Mouse (Mus musculus): ENCODE measurements around the gene Tanc1. TPM values are rescaled to one million over a fixed set of nuclear protein-coding genes. Genes with fewer than 3 reads are reported as not detected.

Tanc1 gene
- polyA plus RNA-seq, 1 experiment from 2014 or later = 45.2 TPM

- ATAC-seq (ENCODE audit: low FRiP score, low read depth) = no peak
- Histone ChIP-seq H3K9ac (no peak overlapping the region), H3K4me2 (replicated peaks) (no peak overlapping the region), H3K4me1 (peaks cover 51% of the 10 kb centered on the region), H3K9me3 (no peaks in the 10 kb centered on the region), H3K36me3 (peaks cover 15% of the 10 kb centered on the region), H3K27ac (no peak overlapping the region), H3K27me3 (no peaks in the 10 kb centered on the region; the same call in 1 of the 2 replicates), H3K4me3 (no peak overlapping the region)
- 65% methylated on average over 6 of the region's 6 CpGs for WGBS
These were observed 145.2 kb downstream of the Tanc1 start for GRCm38 (mm10) chr2:59757015-59757414.

- H3K4me2 ChIP-seq (replicated peaks) = no peak overlapping the region
- no peak for ATAC-seq (ENCODE audit: low FRiP score, low read depth)
- no peak overlapping the region for H3K9ac ChIP-seq
- no peak overlapping the region for H3K27ac ChIP-seq
- no peak overlapping the region for H3K4me3 ChIP-seq
- 35% methylated on average over 9 of the region's 9 CpGs for WGBS
- no peaks in the 10 kb centered on the region; the same call in 1 of the 2 replicates for H3K27me3 ChIP-seq
- H3K4me1 ChIP-seq = peaks cover 47% of the 10 kb centered on the region
- peaks cover 13% of the 10 kb centered on the region for H3K36me3 ChIP-seq
- no peaks in the 10 kb centered on the region for H3K9me3 ChIP-seq
These were observed 146.5 kb downstream of the Tanc1 start for GRCm38 (mm10) chr2:59758139-59758918.

DNA sequence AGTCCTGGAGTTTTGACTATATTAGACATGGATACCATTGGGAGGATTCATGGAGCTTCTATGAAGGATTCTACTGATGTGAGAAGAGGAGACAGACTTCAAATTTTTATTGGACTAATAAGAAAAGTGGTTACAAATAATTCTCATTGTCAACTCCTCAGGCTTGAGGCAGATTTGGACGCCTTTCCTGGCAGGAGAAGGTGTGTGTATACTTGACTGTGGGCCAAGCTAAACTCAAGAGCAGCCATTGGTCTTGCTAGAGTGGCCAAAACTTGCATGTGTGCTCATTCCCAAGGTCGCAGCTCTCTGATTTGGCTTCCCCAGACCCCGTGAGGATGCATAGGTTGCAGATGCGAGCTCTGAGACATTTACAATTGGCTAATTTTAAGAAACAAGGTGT lies 148.9 kb downstream of the Tanc1 start:
- 80% methylated on average over 4 of the region's 4 CpGs for WGBS
- peaks cover 17% of the 10 kb centered on the region for H3K36me3 ChIP-seq
- ATAC-seq (ENCODE audit: low FRiP score, low read depth) = no peak
- H3K27ac ChIP-seq = no peak overlapping the region
- H3K27me3 ChIP-seq = no peaks in the 10 kb centered on the region
- no peak overlapping the region for H3K4me3 ChIP-seq
- H3K9me3 ChIP-seq = no peaks in the 10 kb centered on the region; the same call in 1 of the 2 replicates
- H3K9ac ChIP-seq = no peak overlapping the region
- H3K4me2 ChIP-seq (replicated peaks) = no peak overlapping the region
- peaks cover 29% of the 10 kb centered on the region for H3K4me1 ChIP-seq

DNA sequence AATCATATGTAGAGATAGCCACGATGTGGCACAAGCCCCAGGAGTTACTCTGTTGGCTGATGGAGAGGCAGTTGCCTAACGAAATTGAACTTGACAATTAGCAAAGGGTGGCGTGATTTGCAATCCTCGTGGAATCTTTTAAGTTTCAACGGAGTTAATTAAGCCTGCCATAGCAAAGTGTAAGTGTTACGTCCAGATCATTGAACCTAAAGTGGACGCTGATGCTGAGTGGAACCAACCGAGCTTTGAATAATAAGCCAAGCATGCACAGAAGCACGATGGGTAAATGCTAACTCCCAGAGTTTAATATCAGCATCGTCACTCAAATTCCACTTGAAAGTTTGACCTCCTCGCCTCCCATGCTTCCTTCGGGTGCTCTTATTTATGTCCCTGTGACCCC lies 149.3 kb downstream of the Tanc1 start:
- H3K4me1 ChIP-seq = peaks cover 24% of the 10 kb centered on the region
- 77% methylated on average over 12 of the region's 12 CpGs for WGBS

GRCm38 (mm10) chr2:59762277-59762676 lies 150.4 kb downstream of the Tanc1 start:
- Histone ChIP-seq H3K36me3 (peaks cover 17% of the 10 kb centered on the region), H3K9me3 (no peaks in the 10 kb centered on the region; the same call in 1 of the 2 replicates)
- ATAC-seq (ENCODE audit: low FRiP score, low read depth) = no peak

More for the DNA sequence above, 149.3 kb downstream of the Tanc1 start:
- H3K4me3 ChIP-seq = no peak overlapping the region
- peaks cover 17% of the 10 kb centered on the region for H3K36me3 ChIP-seq
- no peak overlapping the region for H3K9ac ChIP-seq
- no peak for ATAC-seq (ENCODE audit: low FRiP score, low read depth)
- no peak overlapping the region for H3K27ac ChIP-seq
- H3K4me2 ChIP-seq (replicated peaks) = no peak overlapping the region
- H3K27me3 ChIP-seq = no peaks in the 10 kb centered on the region
- H3K9me3 ChIP-seq = no peaks in the 10 kb centered on the region; the same call in 1 of the 2 replicates

DNA sequence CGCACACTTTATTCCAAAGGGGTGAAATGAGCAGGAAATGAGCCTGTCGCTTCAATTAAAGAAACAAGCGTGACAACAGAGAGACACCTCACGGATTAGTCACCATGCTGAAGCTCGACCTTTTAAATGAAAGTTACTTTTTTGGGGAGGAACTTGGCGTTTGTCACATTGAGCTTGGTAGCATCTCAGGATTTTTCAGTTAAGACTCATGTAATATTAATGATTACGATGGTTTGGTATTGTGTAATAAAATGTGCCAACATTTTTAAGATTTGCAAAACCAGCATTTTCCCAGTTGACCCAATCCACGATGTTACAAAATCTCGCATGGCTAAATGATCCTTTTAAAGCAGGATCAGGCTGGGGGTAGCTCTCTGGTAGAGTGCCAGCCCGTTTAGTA lies 153.8 kb downstream of the Tanc1 start:
- 56% methylated on average over 10 of the region's 10 CpGs for WGBS
- Histone ChIP-seq H3K9ac (no peak overlapping the region), H3K27me3 (no peaks in the 10 kb centered on the region), H3K4me2 (replicated peaks) (no peak overlapping the region), H3K9me3 (no peaks in the 10 kb centered on the region; the same call in 1 of the 2 replicates), H3K27ac (no peak overlapping the region), H3K4me3 (no peak overlapping the region), H3K4me1 (peaks cover 33% of the 10 kb centered on the region), H3K36me3 (peaks cover 4% of the 10 kb centered on the region; the same call in 1 of the 2 replicates)
- no peak for ATAC-seq (ENCODE audit: low FRiP score, low read depth)

More at GRCm38 (mm10) chr2:59762277-59762676, 150.4 kb downstream of the Tanc1 start:
- H3K4me1 ChIP-seq = peaks cover 15% of the 10 kb centered on the region
- no peak overlapping the region for H3K4me3 ChIP-seq
- H3K9ac ChIP-seq = no peak overlapping the region
- 92% methylated on average over 5 of the region's 5 CpGs for WGBS
- H3K27ac ChIP-seq = no peak overlapping the region
- no peak overlapping the region for H3K4me2 ChIP-seq (replicated peaks)
- H3K27me3 ChIP-seq = no peaks in the 10 kb centered on the region

DNA sequence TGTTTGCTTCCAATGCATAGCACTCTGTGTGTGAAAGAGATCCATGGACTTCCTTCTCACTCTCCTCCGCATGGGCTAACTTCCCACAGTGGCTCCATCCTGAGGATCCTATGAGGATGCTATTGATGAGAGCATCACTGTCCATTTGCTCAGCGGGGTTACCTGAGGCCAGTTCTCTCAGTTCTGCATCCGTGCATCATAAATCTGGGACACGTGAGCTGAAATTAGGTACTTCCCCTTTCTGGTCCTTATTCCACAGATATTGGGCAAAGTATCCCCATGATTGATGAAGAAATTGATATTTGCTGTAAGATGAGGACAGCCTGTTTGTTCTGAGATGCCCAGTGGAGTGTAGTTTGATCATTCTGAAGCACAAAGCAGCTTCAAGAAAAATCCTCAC lies 156.1 kb downstream of the Tanc1 start:
- no peak overlapping the region for H3K9ac ChIP-seq
- H3K27ac ChIP-seq = no peak overlapping the region
- peaks cover 4% of the 10 kb centered on the region; the same call in 1 of the 2 replicates for H3K36me3 ChIP-seq
- no peaks in the 10 kb centered on the region; the same call in 1 of the 2 replicates for H3K9me3 ChIP-seq
- 86% methylated on average over 4 of the region's 4 CpGs for WGBS
- H3K4me2 ChIP-seq (replicated peaks) = no peak overlapping the region
- no peaks in the 10 kb centered on the region for H3K27me3 ChIP-seq
- H3K4me3 ChIP-seq = no peak overlapping the region
- H3K4me1 ChIP-seq = peaks cover 55% of the 10 kb centered on the region
- ATAC-seq (ENCODE audit: low FRiP score, low read depth) = no peak

DNA sequence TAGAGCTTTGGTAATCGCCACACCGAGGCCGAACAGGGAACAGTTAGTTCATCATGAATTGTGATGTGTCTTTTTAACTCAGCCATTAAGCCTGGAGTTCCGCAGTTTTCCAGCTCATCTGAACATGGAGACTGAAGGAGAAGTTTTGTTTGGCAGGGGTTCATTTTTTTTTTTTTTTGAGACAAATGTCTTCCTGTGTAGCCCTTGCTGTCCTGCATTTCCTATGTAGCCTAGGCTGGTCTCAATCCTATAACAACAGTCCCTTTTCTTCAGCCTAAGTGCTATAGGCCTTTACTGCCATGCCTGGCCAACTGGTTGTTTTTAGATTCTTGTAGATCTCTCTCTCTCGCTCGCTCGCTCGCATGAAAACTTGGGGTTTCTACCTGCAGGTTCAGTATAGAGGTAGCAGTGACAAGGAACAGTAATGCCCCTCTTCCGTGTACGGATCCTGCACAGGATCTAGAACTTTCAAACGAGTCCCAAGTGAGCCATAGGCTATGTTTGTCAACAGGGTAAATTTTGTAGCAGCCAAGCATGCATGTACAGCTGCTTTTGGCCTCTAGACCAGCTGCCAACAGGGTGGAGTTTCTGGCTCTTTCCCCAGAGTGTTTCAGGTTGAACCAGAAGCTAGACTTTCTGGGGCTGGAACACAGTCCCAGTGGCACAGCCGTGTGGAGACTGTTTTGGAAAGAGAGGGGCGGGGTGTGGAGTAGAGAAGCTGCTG lies 157.0 kb downstream of the Tanc1 start:
- H3K27ac ChIP-seq = no peak overlapping the region
- WGBS = 69% methylated on average over 13 of the region's 13 CpGs

DNA sequence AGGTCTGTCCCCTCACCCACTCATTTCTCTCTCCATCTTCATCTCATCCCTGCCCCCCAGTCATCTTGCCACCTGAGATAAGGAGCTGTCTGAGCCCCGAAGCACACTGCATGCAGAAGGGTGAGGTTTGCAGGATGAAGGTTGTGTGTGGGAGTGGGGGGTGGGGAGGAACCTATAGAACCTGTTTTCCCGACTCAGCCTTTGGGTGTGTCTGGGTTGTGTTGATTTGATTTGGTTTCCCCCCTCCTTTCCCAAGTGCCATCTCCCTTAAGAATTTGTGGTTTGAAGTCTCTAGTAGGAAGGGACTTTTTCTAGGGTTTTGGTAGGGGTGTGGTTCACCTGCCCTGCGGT lies 157.5 kb downstream of the Tanc1 start:
- Histone ChIP-seq H3K27me3 (no peaks in the 10 kb centered on the region), H3K27ac (no peak overlapping the region), H3K9ac (no peak overlapping the region), H3K9me3 (no peaks in the 10 kb centered on the region; the same call in 1 of the 2 replicates), H3K36me3 (peaks cover 11% of the 10 kb centered on the region; the same call in 1 of the 2 replicates), H3K4me3 (no peak overlapping the region), H3K4me2 (replicated peaks) (no peak overlapping the region), H3K4me1 (peaks cover 62% of the 10 kb centered on the region)
- 77% methylated on average over 3 of the region's 3 CpGs for WGBS
- ATAC-seq (ENCODE audit: low FRiP score, low read depth) = no peak

More for the DNA sequence above, 157.0 kb downstream of the Tanc1 start:
- peaks cover 62% of the 10 kb centered on the region for H3K4me1 ChIP-seq
- no peaks in the 10 kb centered on the region; the same call in 1 of the 2 replicates for H3K9me3 ChIP-seq
- peaks cover 6% of the 10 kb centered on the region; the same call in 1 of the 2 replicates for H3K36me3 ChIP-seq
- no peaks in the 10 kb centered on the region for H3K27me3 ChIP-seq
- H3K4me3 ChIP-seq = no peak overlapping the region
- H3K9ac ChIP-seq = no peak overlapping the region
- H3K4me2 ChIP-seq (replicated peaks) = no peak overlapping the region
- ATAC-seq (ENCODE audit: low FRiP score, low read depth) = no peak

DNA sequence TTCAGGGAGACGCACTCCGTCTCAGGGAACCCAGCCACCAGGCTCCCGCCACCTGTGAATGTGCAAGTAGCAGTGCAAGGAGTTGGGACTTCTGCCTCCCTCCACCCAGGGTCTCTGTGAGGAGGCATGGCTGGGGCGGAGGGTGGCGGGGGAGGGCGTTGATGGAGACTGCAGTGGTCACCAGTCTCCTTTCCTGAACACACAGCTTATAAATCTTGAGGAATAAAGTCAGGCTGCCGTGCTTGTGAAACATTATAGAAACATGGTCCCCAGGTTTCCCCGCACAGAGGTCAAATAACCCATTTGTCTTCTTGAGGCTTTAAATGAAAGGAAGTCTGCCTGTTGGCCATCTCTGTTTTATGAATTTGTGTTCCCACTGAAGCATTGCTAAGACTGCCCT lies 159.9 kb downstream of the Tanc1 start:
- ATAC-seq (ENCODE audit: low FRiP score, low read depth) = no peak
- WGBS = 22% methylated on average over 8 of the region's 8 CpGs
- H3K27ac ChIP-seq = peak overlapping the region; percentile 67; the same call in 1 of the 2 replicates
- no peaks in the 10 kb centered on the region for H3K27me3 ChIP-seq
- peaks cover 68% of the 10 kb centered on the region for H3K4me1 ChIP-seq
- peak overlapping the region; percentile 50; the same call in 1 of the 2 replicates for H3K9ac ChIP-seq
- no peaks in the 10 kb centered on the region for H3K9me3 ChIP-seq
- no peak overlapping the region for H3K4me3 ChIP-seq
- H3K36me3 ChIP-seq = peaks cover 10% of the 10 kb centered on the region; the same call in 1 of the 2 replicates
- peak overlapping the region; percentile 48 for H3K4me2 ChIP-seq (replicated peaks)

- WGBS = 18% methylated on average over 12 of the region's 12 CpGs
- peak overlapping the region; percentile 48 for H3K4me2 ChIP-seq (replicated peaks)
- no peak overlapping the region for H3K4me3 ChIP-seq
- peak; percentile 85 for ATAC-seq (ENCODE audit: low FRiP score, low read depth)
- no peaks in the 10 kb centered on the region for H3K9me3 ChIP-seq
- peaks cover 69% of the 10 kb centered on the region for H3K4me1 ChIP-seq
- no peaks in the 10 kb centered on the region for H3K27me3 ChIP-seq
- H3K9ac ChIP-seq = no peak overlapping the region
- peaks cover 10% of the 10 kb centered on the region; the same call in 1 of the 2 replicates for H3K36me3 ChIP-seq
- H3K27ac ChIP-seq = peak overlapping the region; percentile 67; the same call in 1 of the 2 replicates
These were observed 160.4 kb downstream of the Tanc1 start for GRCm38 (mm10) chr2:59772261-59772683.

- H3K4me2 ChIP-seq (replicated peaks) = no peak overlapping the region
- no peaks in the 10 kb centered on the region for H3K9me3 ChIP-seq
- H3K4me3 ChIP-seq = no peak overlapping the region
- H3K36me3 ChIP-seq = peaks cover 12% of the 10 kb centered on the region
- peaks cover 66% of the 10 kb centered on the region for H3K4me1 ChIP-seq
- 86% methylated on average over 6 of the region's 6 CpGs for WGBS
- ATAC-seq (ENCODE audit: low FRiP score, low read depth) = no peak
- H3K9ac ChIP-seq = no peak overlapping the region
- no peaks in the 10 kb centered on the region for H3K27me3 ChIP-seq
- H3K27ac ChIP-seq = no peak overlapping the region
These were observed 162.5 kb downstream of the Tanc1 start for GRCm38 (mm10) chr2:59774374-59774773.

All from limb, embryonic 13.5 days (tissue).